Mouse (Mus musculus) heart, embryonic 11.5 days (tissue): ENCODE results near the gene Suclg1. TPM values are rescaled to one million over a fixed set of nuclear protein-coding genes. Genes with fewer than 3 reads are reported as not detected.
A peak's percentile ranks its signal among the peaks of the same experiment; 100 is the strongest.

ENCODE experiments used
- ATAC-seq: fragments of 200-750 bp; cut with Nextera tagmentation; replicated peaks from 2 replicates; pipeline ENCODE4 v1.8.0; 2017; ENCODE audit warnings: moderate library complexity; ENCODE audit not compliant: insufficient number of reproducible peaks, low FRiP score, low TSS enrichment
- H3K27ac ChIP-seq: fragments of 300-500 bp; sonication (generic); 2 replicates; pipeline ENCODE4 v1.5.1; 2014; ENCODE audit warnings: mild to moderate bottlenecking, low read depth, low read length
- H3K27me3 ChIP-seq: fragments of 300-500 bp; sonication (generic); 2 replicates; pipeline ENCODE4 v1.6.1; 2014; ENCODE audit warnings: mild to moderate bottlenecking, low read length, mixed read lengths; ENCODE audit not compliant: control insufficient read depth, insufficient read depth
- H3K36me3 ChIP-seq: fragments of 300-500 bp; sonication (generic); 2 replicates; pipeline ENCODE4 v1.6.1; 2014; ENCODE audit warnings: mild to moderate bottlenecking, low read length, moderate library complexity, mixed read lengths; ENCODE audit not compliant: control insufficient read depth, insufficient read depth
- H3K4me1 ChIP-seq: fragments of 300-500 bp; sonication (generic); 2 replicates; pipeline ENCODE4 v1.6.1; 2014; ENCODE audit warnings: low read length; ENCODE audit not compliant: control insufficient read depth, insufficient read depth
- H3K4me2 ChIP-seq: fragments of 300-500 bp; sonication (generic); 2 replicates; pipeline ENCODE4 v1.6.1; 2014; ENCODE audit warnings: mild to moderate bottlenecking, moderate library complexity
- H3K4me3 ChIP-seq: fragments of 300-500 bp; sonication (generic); 2 replicates; pipeline ENCODE4 v1.5.1; 2014; ENCODE audit warnings: low read depth, low read length
- H3K9ac ChIP-seq: fragments of 300-500 bp; sonication (generic); 2 replicates; pipeline ENCODE4 v1.6.1; 2014; ENCODE audit warnings: mild to moderate bottlenecking, low read depth, low read length, moderate library complexity
- H3K9me3 ChIP-seq: fragments of 300-500 bp; sonication (generic); replicated peaks from 2 replicates; pipeline ENCODE4 v1.6.1; 2016; ENCODE audit warnings: low read length; ENCODE audit not compliant: control insufficient read depth
- WGBS: fragments of 180-500 bp; shearing (Covaris S2); extraction: QIAGEN DNeasy Blood & Tissue Kit; methylation state at CpG from one replicate; pipeline ENCODE4 v1.1.7; 2014; ENCODE audit not compliant: insufficient replicate concordance; 5-methylcytosine and 5-hydroxymethylcytosine counted together
- polyA plus RNA-seq: library from polyadenylated mRNA; unstranded; fragments of >200 nt; fragmentation: Nextera tagmentation; extraction: Ambion mirVana; gene quantifications from 2 replicates; pipeline ENCODE4 v1.2.1, GENCODE M21; 2014

The Suclg1 gene
- polyA plus RNA-seq: 264 and 298 TPM in 2 replicates

GRCm38 (mm10) chr6:73248237-73249048 is at the start of gene Suclg1:
TSS of gene Suclg1 (plus strand) at chr6:73248382.
- no peaks in the 10 kb centered on the region for H3K27me3 ChIP-seq
- H3K9ac ChIP-seq: peak within 1 kb of the TSS; percentile 93
- peaks cover 14% of the 10 kb centered on the region for H3K4me1 ChIP-seq
- H3K9me3 ChIP-seq: no peaks in the 10 kb centered on the region
- no peaks in the 10 kb centered on the region for H3K36me3 ChIP-seq
- H3K4me2 ChIP-seq: peak within 1 kb of the TSS; percentile 68
- H3K27ac ChIP-seq: peak within 1 kb of the TSS; percentile 82
- under 1% methylated on average over 57 of the region's 58 CpGs for WGBS
- ATAC-seq: peak; percentile 92
- peak within 1 kb of the TSS; percentile 94 for H3K4me3 ChIP-seq

DNA sequence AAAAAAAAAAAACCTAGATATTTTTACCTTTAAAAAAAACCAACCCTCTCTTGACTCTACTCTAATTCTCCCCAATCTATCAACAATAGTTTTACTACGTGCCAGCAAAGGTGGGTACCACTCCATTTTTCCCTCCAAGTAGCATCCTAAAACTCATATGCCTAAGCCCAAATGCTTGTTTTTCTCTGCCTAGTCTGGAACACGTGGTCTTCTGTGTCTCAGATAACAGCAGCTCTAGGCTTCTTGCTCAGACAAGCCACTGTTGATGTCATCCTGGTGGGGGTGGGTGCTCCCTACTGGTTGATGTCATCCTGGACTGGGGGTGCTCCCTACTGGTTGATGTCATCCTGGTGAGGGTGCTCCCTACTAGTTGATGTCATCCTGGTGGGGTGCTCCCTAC is 44.5 kb upstream of the Suclg1 start:
- no peaks in the 10 kb centered on the region for H3K9me3 ChIP-seq
- H3K36me3 ChIP-seq: no peaks in the 10 kb centered on the region
- H3K9ac ChIP-seq: no peak overlapping the region
- H3K4me2 ChIP-seq: no peak overlapping the region
- WGBS: 56% methylated on average over 2 of the region's 2 CpGs
- H3K4me1 ChIP-seq: no peaks in the 10 kb centered on the region
- ATAC-seq: no peak
- H3K27me3 ChIP-seq: no peaks in the 10 kb centered on the region
- H3K27ac ChIP-seq: no peak overlapping the region
- no peak overlapping the region for H3K4me3 ChIP-seq

DNA sequence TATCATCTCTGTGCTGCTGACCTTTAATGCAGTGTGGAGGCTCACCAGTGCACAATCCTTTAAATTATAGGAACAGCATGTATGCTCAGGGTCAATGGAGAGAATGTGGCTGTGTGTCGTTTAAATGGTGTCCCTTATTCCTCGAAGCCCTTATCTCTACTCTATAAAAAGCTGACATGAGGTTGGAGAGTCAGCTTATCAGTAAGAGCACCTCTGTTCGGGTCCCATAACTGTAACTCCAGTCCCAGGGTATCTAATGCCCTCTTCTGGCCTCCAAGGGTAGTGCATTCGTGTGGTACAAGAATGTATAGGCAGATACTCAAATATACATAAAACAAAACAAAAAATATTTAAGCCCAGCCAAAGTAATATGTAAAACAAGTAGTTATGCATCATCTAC is 43.2 kb upstream of the Suclg1 start:
- Histone ChIP-seq H3K27ac (no peak overlapping the region), H3K4me3 (no peak overlapping the region), H3K36me3 (no peaks in the 10 kb centered on the region), H3K9ac (no peak overlapping the region), H3K27me3 (no peaks in the 10 kb centered on the region), H3K9me3 (no peaks in the 10 kb centered on the region), H3K4me1 (no peaks in the 10 kb centered on the region), H3K4me2 (no peak overlapping the region)
- no peak for ATAC-seq
- WGBS: 58% methylated on average over 4 of the region's 4 CpGs

- H3K9ac ChIP-seq: no peak overlapping the region
- no peaks in the 10 kb centered on the region for H3K9me3 ChIP-seq
- 85% methylated on average over 6 of the region's 6 CpGs for WGBS
- no peaks in the 10 kb centered on the region for H3K27me3 ChIP-seq
- no peaks in the 10 kb centered on the region for H3K4me1 ChIP-seq
- no peak for ATAC-seq
- no peaks in the 10 kb centered on the region for H3K36me3 ChIP-seq
- no peak overlapping the region for H3K4me3 ChIP-seq
- no peak overlapping the region for H3K27ac ChIP-seq
- no peak overlapping the region for H3K4me2 ChIP-seq
These were observed 38.6 kb upstream of the Suclg1 start for GRCm38 (mm10) chr6:73209598-73209997.

DNA sequence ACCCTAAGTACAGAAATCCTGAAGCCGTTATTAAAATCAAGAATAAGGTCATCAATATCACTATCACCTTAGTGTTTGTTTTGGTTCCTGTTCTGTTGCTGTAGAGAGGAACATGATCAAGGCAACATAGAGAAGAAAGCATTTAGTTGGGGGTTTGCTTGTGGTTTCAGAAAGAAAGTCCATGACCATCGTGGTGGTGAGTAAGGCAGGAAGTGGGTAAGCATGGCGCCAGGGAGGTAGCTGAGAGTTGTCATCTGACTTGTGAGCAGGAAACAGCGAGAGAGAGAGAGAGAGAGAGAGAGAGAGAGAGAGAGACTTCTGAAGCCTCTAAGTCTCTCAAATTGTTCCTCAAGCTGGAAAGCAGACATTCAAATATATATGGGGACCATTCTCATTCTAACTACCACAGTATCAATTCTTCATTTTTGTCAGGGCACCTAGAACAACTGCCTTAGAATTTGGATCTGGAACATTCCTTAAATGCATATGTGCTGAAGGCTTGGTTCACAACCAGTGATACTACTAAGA is 37.7 kb upstream of the Suclg1 start:
- no peak for ATAC-seq
- no peaks in the 10 kb centered on the region for H3K36me3 ChIP-seq
- no peaks in the 10 kb centered on the region for H3K9me3 ChIP-seq

DNA sequence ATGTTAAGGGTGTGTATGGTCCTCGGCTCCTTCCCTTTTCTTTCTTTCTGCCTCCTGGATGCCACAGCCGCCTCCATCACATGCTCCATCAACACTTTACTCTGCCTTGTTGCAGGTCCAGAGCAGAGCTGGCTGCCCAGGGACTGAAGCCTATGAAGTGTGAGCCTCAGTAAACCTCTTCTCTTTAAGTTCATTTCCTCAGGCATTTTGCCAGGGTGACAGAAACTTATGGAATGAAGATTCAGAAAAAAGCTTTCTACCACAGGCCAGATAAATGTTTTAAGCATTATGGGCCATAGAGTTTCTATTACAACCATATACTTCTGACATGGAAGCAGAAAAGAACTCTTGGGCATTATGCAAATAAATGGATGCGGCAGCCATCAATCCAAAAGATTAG is 37.1 kb upstream of the Suclg1 start:
- no peak overlapping the region for H3K27ac ChIP-seq
- WGBS: 80% methylated on average over 3 of the region's 3 CpGs
- no peaks in the 10 kb centered on the region for H3K27me3 ChIP-seq
- H3K4me1 ChIP-seq: no peaks in the 10 kb centered on the region
- H3K4me2 ChIP-seq: no peak overlapping the region
- no peak overlapping the region for H3K4me3 ChIP-seq
- no peak overlapping the region for H3K9ac ChIP-seq
- no peak for ATAC-seq
- H3K36me3 ChIP-seq: no peaks in the 10 kb centered on the region
- no peaks in the 10 kb centered on the region for H3K9me3 ChIP-seq

More for the DNA sequence above, 37.7 kb upstream of the Suclg1 start:
- Histone ChIP-seq H3K4me1 (no peaks in the 10 kb centered on the region), H3K9ac (no peak overlapping the region), H3K27ac (no peak overlapping the region), H3K4me3 (no peak overlapping the region), H3K27me3 (no peaks in the 10 kb centered on the region), H3K4me2 (no peak overlapping the region)
- WGBS: 68% methylated on average over 4 of the region's 4 CpGs

- no peak overlapping the region for H3K27ac ChIP-seq
- no peaks in the 10 kb centered on the region for H3K4me1 ChIP-seq
- no peak overlapping the region for H3K4me2 ChIP-seq
- no peaks in the 10 kb centered on the region for H3K27me3 ChIP-seq
- no peaks in the 10 kb centered on the region for H3K36me3 ChIP-seq
- H3K4me3 ChIP-seq: no peak overlapping the region
- no peak for ATAC-seq
- H3K9ac ChIP-seq: no peak overlapping the region
- no peaks in the 10 kb centered on the region for H3K9me3 ChIP-seq
These were observed 36.6 kb upstream of the Suclg1 start for GRCm38 (mm10) chr6:73211602-73212001.

DNA sequence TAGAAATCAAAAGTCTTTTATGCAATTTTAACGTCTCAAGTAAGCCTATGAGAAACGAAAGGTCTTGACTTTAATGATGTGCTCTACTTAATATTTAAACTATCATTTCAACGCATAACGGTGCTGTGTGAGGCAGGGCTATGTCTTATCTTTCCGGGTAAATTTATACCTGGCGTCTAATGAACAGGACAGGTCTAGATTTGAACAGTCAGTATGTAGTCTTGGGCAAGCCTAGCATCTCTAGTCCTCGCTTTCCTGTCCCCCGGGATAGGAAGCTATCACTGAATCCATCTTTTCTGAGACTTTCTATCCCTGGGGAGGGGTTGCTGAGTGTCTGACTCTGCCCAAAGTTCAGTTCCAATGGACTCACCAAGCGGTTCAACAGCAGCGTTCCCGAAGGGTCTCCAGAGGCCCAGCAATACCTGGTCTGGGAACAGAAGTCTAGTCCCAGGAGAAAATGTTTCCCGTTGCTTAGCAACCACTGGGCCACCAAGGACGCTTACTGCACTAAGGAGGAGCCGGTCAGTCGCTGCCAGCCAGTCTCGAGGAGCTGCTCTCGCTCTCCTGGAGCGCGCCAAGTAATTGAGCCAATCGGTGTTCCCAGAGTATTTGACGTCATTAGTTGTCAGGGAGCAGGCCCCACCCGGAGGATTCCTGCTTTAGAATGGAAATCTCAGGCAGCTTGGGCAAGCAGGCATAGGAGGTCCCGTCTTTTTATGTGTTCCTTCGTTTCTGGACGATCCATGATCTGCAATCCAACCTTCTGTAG is 26.8 kb upstream of the Suclg1 start, which contains the start of gene Dnah6:
Gene Dnah6 (minus strand): TSS at position 463 of the 769 bp plus-strand sequence.
- Histone ChIP-seq H3K36me3 (no peaks in the 10 kb centered on the region), H3K4me3 (peak within 1 kb of the TSS; percentile 38), H3K9me3 (no peaks in the 10 kb centered on the region), H3K4me1 (0 out of 2 replicates have a peak, but pooled peaks cover 2% of the 10 kb centered on the region), H3K4me2 (peak within 1 kb of the TSS; percentile 73), H3K9ac (peak within 1 kb of the TSS; percentile 39), H3K27ac (peak within 1 kb of the TSS; percentile 91), H3K27me3 (no peaks in the 10 kb centered on the region)
- WGBS: 42% methylated on average over 25 of the region's 25 CpGs
- ATAC-seq: peak; percentile 92
